Mouse (Mus musculus) forebrain, embryonic 16.5 days (tissue): ENCODE measurements around the gene Phyhd1. TPM values are rescaled to one million over a fixed set of nuclear protein-coding genes. Genes with fewer than 3 reads are reported as not detected.

Source experiments
- ATAC-seq: fragments of 200-750 bp; cut with Nextera tagmentation; 2 replicates; pipeline ENCODE4 v1.8.0; 2017; ENCODE audit warnings: mild to moderate bottlenecking, moderate library complexity
- H3K27ac ChIP-seq: fragments of 300-500 bp; sonication (generic); 2 replicates; pipeline ENCODE4 v1.5.1; 2014; ENCODE audit warnings: low read length, control low read depth
- H3K27me3 ChIP-seq: fragments of 300-500 bp; sonication (generic); replicated peaks from 2 replicates; pipeline ENCODE4 v1.6.1; 2014; ENCODE audit warnings: low read length; ENCODE audit not compliant: control insufficient read depth, insufficient read depth
- H3K36me3 ChIP-seq: fragments of 300-500 bp; sonication (generic); 2 replicates; pipeline ENCODE4 v1.6.1; 2014; ENCODE audit not compliant: control insufficient read depth, insufficient read depth
- H3K4me1 ChIP-seq: fragments of 300-500 bp; sonication (generic); replicated peaks from 2 replicates; pipeline ENCODE4 v1.6.1; 2014; ENCODE audit warnings: low read length; ENCODE audit not compliant: control insufficient read depth, insufficient read depth
- H3K4me2 ChIP-seq: fragments of 300-500 bp; sonication (generic); 2 replicates; pipeline ENCODE4 v1.6.1; 2014; ENCODE audit warnings: mild to moderate bottlenecking, low read length, control low read depth
- H3K4me3 ChIP-seq: fragments of 300-500 bp; sonication (generic); replicated peaks from 2 replicates; pipeline ENCODE4 v1.5.1; 2014; ENCODE audit warnings: mild to moderate bottlenecking, low read length, control low read depth
- H3K9ac ChIP-seq: fragments of 300-500 bp; sonication (generic); replicated peaks from 2 replicates; pipeline ENCODE4 v1.6.1; 2014; ENCODE audit warnings: low read depth, low read length, control low read depth
- H3K9me3 ChIP-seq: fragments of 300-500 bp; sonication (generic); 2 replicates; pipeline ENCODE4 v1.6.1; 2016; ENCODE audit warnings: low read length; ENCODE audit not compliant: control insufficient read depth
- WGBS: fragments of 180-500 bp; shearing (Covaris S2); extraction: QIAGEN DNeasy Blood & Tissue Kit; methylation state at CpG from one replicate; pipeline ENCODE4 v1.1.7; 2014; 5-methylcytosine and 5-hydroxymethylcytosine counted together
- polyA plus RNA-seq: library from polyadenylated mRNA; unstranded; fragments of >200 nt; fragmentation: Nextera tagmentation; extraction: Ambion mirVana; gene quantifications from 2 replicates; pipeline ENCODE4 v1.2.1, GENCODE M21; 2015

Gene Phyhd1
- polyA plus RNA-seq, 1 experiment from 2014 or later = 9.5 TPM

- Histone ChIP-seq H3K27ac (no peak overlapping the region), H3K4me3 (no peak overlapping the region), H3K36me3 (peaks cover 31% of the 10 kb centered on the region), H3K4me1 (no peaks in the 10 kb centered on the region), H3K4me2 (no peak overlapping the region), H3K9ac (no peak overlapping the region), H3K9me3 (no peaks in the 10 kb centered on the region), H3K27me3 (no peaks in the 10 kb centered on the region)
- no peak for ATAC-seq
- WGBS = 89% methylated on average over 5 of the region's 5 CpGs
Observed at GRCm38 (mm10) chr2:30299966-30300365, 34.0 kb downstream of the Phyhd1 start.

GRCm38 (mm10) chr2:30306087-30306486 lies 40.1 kb downstream of the Phyhd1 start:
- Histone ChIP-seq H3K9ac (no peak overlapping the region), H3K27me3 (no peaks in the 10 kb centered on the region), H3K4me2 (no peak overlapping the region), H3K36me3 (peaks cover 46% of the 10 kb centered on the region), H3K9me3 (no peaks in the 10 kb centered on the region), H3K4me1 (no peaks in the 10 kb centered on the region), H3K4me3 (no peak overlapping the region), H3K27ac (no peak overlapping the region)
- no peak for ATAC-seq
- WGBS = 94% methylated on average over 7 of the region's 7 CpGs

- no peak overlapping the region for H3K9ac ChIP-seq
- H3K4me1 ChIP-seq = no peaks in the 10 kb centered on the region
- no peaks in the 10 kb centered on the region for H3K9me3 ChIP-seq
- no peak overlapping the region for H3K4me3 ChIP-seq
- peaks cover 52% of the 10 kb centered on the region for H3K36me3 ChIP-seq
- ATAC-seq = no peak
- 95% methylated on average over 3 of the region's 3 CpGs for WGBS
- no peak overlapping the region for H3K4me2 ChIP-seq
- H3K27ac ChIP-seq = no peak overlapping the region
- H3K27me3 ChIP-seq = no peaks in the 10 kb centered on the region
Observed at GRCm38 (mm10) chr2:30309351-30309750, 43.3 kb downstream of the Phyhd1 start.

GRCm38 (mm10) chr2:30311481-30311880 lies 45.5 kb downstream of the Phyhd1 start:
- no peak for ATAC-seq
- H3K36me3 ChIP-seq = peaks cover 55% of the 10 kb centered on the region
- no peak overlapping the region for H3K4me2 ChIP-seq
- no peak overlapping the region for H3K4me3 ChIP-seq
- H3K27ac ChIP-seq = no peak overlapping the region
- H3K9me3 ChIP-seq = no peaks in the 10 kb centered on the region
- H3K27me3 ChIP-seq = no peaks in the 10 kb centered on the region
- 90% methylated on average over 2 of the region's 2 CpGs for WGBS
- no peaks in the 10 kb centered on the region for H3K4me1 ChIP-seq
- H3K9ac ChIP-seq = no peak overlapping the region

GRCm38 (mm10) chr2:30316136-30316535 lies 50.1 kb downstream of the Phyhd1 start:
- WGBS = 94% methylated on average over 4 of the region's 4 CpGs
- Histone ChIP-seq H3K9me3 (no peaks in the 10 kb centered on the region), H3K4me3 (no peak overlapping the region), H3K4me1 (no peaks in the 10 kb centered on the region), H3K4me2 (no peak overlapping the region), H3K27ac (no peak overlapping the region), H3K36me3 (peaks cover 56% of the 10 kb centered on the region), H3K9ac (no peak overlapping the region), H3K27me3 (no peaks in the 10 kb centered on the region)
- no peak for ATAC-seq

GRCm38 (mm10) chr2:30316955-30317354 lies 51.0 kb downstream of the Phyhd1 start:
- H3K4me3 ChIP-seq = no peak overlapping the region
- peaks cover 60% of the 10 kb centered on the region for H3K36me3 ChIP-seq
- H3K27me3 ChIP-seq = no peaks in the 10 kb centered on the region
- no peak overlapping the region for H3K27ac ChIP-seq
- WGBS = 94% methylated on average over 5 of the region's 5 CpGs
- ATAC-seq = no peak
- H3K4me2 ChIP-seq = no peak overlapping the region
- no peaks in the 10 kb centered on the region for H3K4me1 ChIP-seq
- H3K9me3 ChIP-seq = no peaks in the 10 kb centered on the region
- H3K9ac ChIP-seq = no peak overlapping the region

GRCm38 (mm10) chr2:30319260-30319659 lies 53.3 kb downstream of the Phyhd1 start:
- Histone ChIP-seq H3K4me2 (no peak overlapping the region), H3K27ac (no peak overlapping the region), H3K27me3 (no peaks in the 10 kb centered on the region), H3K9ac (no peak overlapping the region), H3K4me3 (no peak overlapping the region), H3K4me1 (no peaks in the 10 kb centered on the region), H3K9me3 (no peaks in the 10 kb centered on the region), H3K36me3 (peaks cover 69% of the 10 kb centered on the region)
- ATAC-seq = no peak
- WGBS = 93% methylated on average over 4 of the region's 4 CpGs

- no peak for ATAC-seq
- no peaks in the 10 kb centered on the region for H3K4me1 ChIP-seq
- peaks cover 69% of the 10 kb centered on the region for H3K36me3 ChIP-seq
- no peak overlapping the region for H3K27ac ChIP-seq
- no peaks in the 10 kb centered on the region for H3K9me3 ChIP-seq
- H3K4me2 ChIP-seq = no peak overlapping the region
- H3K9ac ChIP-seq = no peak overlapping the region
- H3K27me3 ChIP-seq = no peaks in the 10 kb centered on the region
- 96% methylated on average over 7 of the region's 7 CpGs for WGBS
- no peak overlapping the region for H3K4me3 ChIP-seq
Observed at GRCm38 (mm10) chr2:30323111-30323510, 57.1 kb downstream of the Phyhd1 start.

- H3K4me3 ChIP-seq = no peak overlapping the region
- 93% methylated on average over 5 of the region's 5 CpGs for WGBS
- ATAC-seq = no peak
Observed at GRCm38 (mm10) chr2:30325296-30325695, 59.3 kb downstream of the Phyhd1 start.

GRCm38 (mm10) chr2:30327276-30327675 lies 61.3 kb downstream of the Phyhd1 start:
- no peak overlapping the region for H3K9ac ChIP-seq
- H3K36me3 ChIP-seq = peaks cover 65% of the 10 kb centered on the region
- no peak overlapping the region for H3K4me3 ChIP-seq
- WGBS = 92% methylated on average over 7 of the region's 7 CpGs
- ATAC-seq = no peak
- H3K4me1 ChIP-seq = no peaks in the 10 kb centered on the region
- H3K27ac ChIP-seq = no peak overlapping the region
- H3K9me3 ChIP-seq = no peaks in the 10 kb centered on the region
- no peaks in the 10 kb centered on the region for H3K27me3 ChIP-seq
- no peak overlapping the region for H3K4me2 ChIP-seq

More at GRCm38 (mm10) chr2:30325296-30325695, 59.3 kb downstream of the Phyhd1 start:
- Histone ChIP-seq H3K27ac (no peak overlapping the region), H3K4me2 (no peak overlapping the region), H3K4me1 (no peaks in the 10 kb centered on the region), H3K27me3 (no peaks in the 10 kb centered on the region), H3K9ac (no peak overlapping the region), H3K36me3 (peaks cover 75% of the 10 kb centered on the region), H3K9me3 (no peaks in the 10 kb centered on the region)
